Mouse (Mus musculus): Measurements from ENCODE around the gene Rhot1. TPM values are rescaled to one million over a fixed set of nuclear protein-coding genes. Genes with fewer than 3 reads are reported as not detected.

Gene Rhot1
- polyA plus RNA-seq, 1 experiment from 2014 or later = 57.6 TPM

GRCm38 (mm10) chr11:80295785-80296184 lies 87.0 kb downstream of the Rhot1 start:
- WGBS = 28% methylated on average over 14 of the region's 14 CpGs
- Histone ChIP-seq H3K4me2 (replicated peaks; ENCODE audit: low read depth, low read length) (no peak overlapping the region), H3K4me1 (ENCODE audit: insufficient read depth, low read length) (peaks cover 18% of the 10 kb centered on the region), H3K4me3 (ENCODE audit: low read length) (no peak overlapping the region), H3K27ac (ENCODE audit: low read length) (no peak overlapping the region), H3K27me3 (ENCODE audit: insufficient read depth, low read length) (peaks cover 35% of the 10 kb centered on the region), H3K9me3 (ENCODE audit: low read length) (no peaks in the 10 kb centered on the region), H3K9ac (replicated peaks; ENCODE audit: low read length) (no peak overlapping the region), H3K36me3 (ENCODE audit: insufficient read depth, low read length) (no peaks in the 10 kb centered on the region)
- ATAC-seq (ENCODE audit: low FRiP score, low TSS enrichment) = no peak

- no peak overlapping the region for H3K4me3 ChIP-seq (ENCODE audit: low read length)
- 8% methylated on average over 12 of the region's 12 CpGs for WGBS
Observed at GRCm38 (mm10) chr11:80299513-80300235, 90.9 kb downstream of the Rhot1 start.

GRCm38 (mm10) chr11:80300551-80301315 lies 91.9 kb downstream of the Rhot1 start, which contains the start of gene Rhbdl3:
Rhbdl3 (plus strand) TSS chr11:80300912.
- WGBS = under 1% methylated on average over 49 of the region's 81 CpGs
- Histone ChIP-seq H3K4me1 (ENCODE audit: insufficient read depth, low read length) (peaks cover 23% of the 10 kb centered on the region), H3K36me3 (ENCODE audit: insufficient read depth, low read length) (no peaks in the 10 kb centered on the region), H3K9me3 (ENCODE audit: low read length) (no peaks in the 10 kb centered on the region), H3K27ac (ENCODE audit: low read length) (no peak within 1 kb of the TSS), H3K4me2 (replicated peaks; ENCODE audit: low read depth, low read length) (peak within 1 kb of the TSS; percentile 100), H3K27me3 (ENCODE audit: insufficient read depth, low read length) (peaks cover 34% of the 10 kb centered on the region), H3K4me3 (ENCODE audit: low read length) (peak within 1 kb of the TSS; percentile 66), H3K9ac (replicated peaks; ENCODE audit: low read length) (peak within 1 kb of the TSS; percentile 74)
- ATAC-seq (ENCODE audit: low FRiP score, low TSS enrichment) = peak; percentile 58

More at GRCm38 (mm10) chr11:80299513-80300235, 90.9 kb downstream of the Rhot1 start:
- Histone ChIP-seq H3K27me3 (ENCODE audit: insufficient read depth, low read length) (peaks cover 37% of the 10 kb centered on the region), H3K27ac (ENCODE audit: low read length) (no peak overlapping the region), H3K4me2 (replicated peaks; ENCODE audit: low read depth, low read length) (peak overlapping the region; percentile 100), H3K9me3 (ENCODE audit: low read length) (no peaks in the 10 kb centered on the region), H3K36me3 (ENCODE audit: insufficient read depth, low read length) (no peaks in the 10 kb centered on the region), H3K4me1 (ENCODE audit: insufficient read depth, low read length) (peaks cover 31% of the 10 kb centered on the region), H3K9ac (replicated peaks; ENCODE audit: low read length) (no peak overlapping the region)
- no peak for ATAC-seq (ENCODE audit: low FRiP score, low TSS enrichment)

- Histone ChIP-seq H3K36me3 (ENCODE audit: insufficient read depth, low read length) (no peaks in the 10 kb centered on the region), H3K4me1 (ENCODE audit: insufficient read depth, low read length) (peaks cover 23% of the 10 kb centered on the region), H3K27me3 (ENCODE audit: insufficient read depth, low read length) (peaks cover 28% of the 10 kb centered on the region), H3K4me2 (replicated peaks; ENCODE audit: low read depth, low read length) (peak overlapping the region; percentile 100), H3K9ac (replicated peaks; ENCODE audit: low read length) (peak overlapping the region; percentile 74), H3K27ac (ENCODE audit: low read length) (no peak overlapping the region), H3K4me3 (ENCODE audit: low read length) (peak overlapping the region; percentile 66), H3K9me3 (ENCODE audit: low read length) (no peaks in the 10 kb centered on the region)
- peak; percentile 68 for ATAC-seq (ENCODE audit: low FRiP score, low TSS enrichment)
- WGBS = under 1% methylated on average over 50 of the region's 53 CpGs
Observed at GRCm38 (mm10) chr11:80301316-80302045, 92.7 kb downstream of the Rhot1 start.

- WGBS = 2% methylated on average over 9 of the region's 9 CpGs
- H3K36me3 ChIP-seq (ENCODE audit: insufficient read depth, low read length) = no peaks in the 10 kb centered on the region
- peak overlapping the region; percentile 74 for H3K9ac ChIP-seq (replicated peaks; ENCODE audit: low read length)
- no peak for ATAC-seq (ENCODE audit: low FRiP score, low TSS enrichment)
- H3K4me3 ChIP-seq (ENCODE audit: low read length) = peak overlapping the region; percentile 66
- no peak overlapping the region for H3K27ac ChIP-seq (ENCODE audit: low read length)
- peak overlapping the region; percentile 100 for H3K4me2 ChIP-seq (replicated peaks; ENCODE audit: low read depth, low read length)
- H3K9me3 ChIP-seq (ENCODE audit: low read length) = no peaks in the 10 kb centered on the region
- peaks cover 22% of the 10 kb centered on the region for H3K27me3 ChIP-seq (ENCODE audit: insufficient read depth, low read length)
- peaks cover 23% of the 10 kb centered on the region for H3K4me1 ChIP-seq (ENCODE audit: insufficient read depth, low read length)
Observed at GRCm38 (mm10) chr11:80302046-80302390, 93.2 kb downstream of the Rhot1 start.

- Histone ChIP-seq H3K4me1 (ENCODE audit: insufficient read depth, low read length) (peaks cover 23% of the 10 kb centered on the region), H3K4me2 (replicated peaks; ENCODE audit: low read depth, low read length) (peak overlapping the region; percentile 100), H3K36me3 (ENCODE audit: insufficient read depth, low read length) (no peaks in the 10 kb centered on the region), H3K27me3 (ENCODE audit: insufficient read depth, low read length) (peaks cover 21% of the 10 kb centered on the region), H3K9ac (replicated peaks; ENCODE audit: low read length) (no peak overlapping the region), H3K9me3 (ENCODE audit: low read length) (no peaks in the 10 kb centered on the region), H3K4me3 (ENCODE audit: low read length) (peak overlapping the region; percentile 66), H3K27ac (ENCODE audit: low read length) (no peak overlapping the region)
- WGBS = 1% methylated on average over 11 of the region's 11 CpGs
- ATAC-seq (ENCODE audit: low FRiP score, low TSS enrichment) = peak; percentile 80
Observed at GRCm38 (mm10) chr11:80302536-80302935, 93.7 kb downstream of the Rhot1 start.

- WGBS = 85% methylated on average over 3 of the region's 3 CpGs
- ATAC-seq (ENCODE audit: low FRiP score, low TSS enrichment) = no peak
- H3K4me3 ChIP-seq (ENCODE audit: low read length) = no peak overlapping the region
Observed at GRCm38 (mm10) chr11:80303746-80304145, 94.9 kb downstream of the Rhot1 start.

GRCm38 (mm10) chr11:80304846-80305245 lies 96.0 kb downstream of the Rhot1 start:
- no peak overlapping the region for H3K4me2 ChIP-seq (replicated peaks; ENCODE audit: low read depth, low read length)
- 85% methylated on average over 10 of the region's 10 CpGs for WGBS
- no peak overlapping the region for H3K27ac ChIP-seq (ENCODE audit: low read length)
- no peak overlapping the region for H3K9ac ChIP-seq (replicated peaks; ENCODE audit: low read length)
- peaks cover 8% of the 10 kb centered on the region for H3K27me3 ChIP-seq (ENCODE audit: insufficient read depth, low read length)
- no peaks in the 10 kb centered on the region for H3K36me3 ChIP-seq (ENCODE audit: insufficient read depth, low read length)
- no peak overlapping the region for H3K4me3 ChIP-seq (ENCODE audit: low read length)
- peaks cover 20% of the 10 kb centered on the region for H3K4me1 ChIP-seq (ENCODE audit: insufficient read depth, low read length)
- ATAC-seq (ENCODE audit: low FRiP score, low TSS enrichment) = no peak
- H3K9me3 ChIP-seq (ENCODE audit: low read length) = no peaks in the 10 kb centered on the region

More at GRCm38 (mm10) chr11:80303746-80304145, 94.9 kb downstream of the Rhot1 start:
- H3K27ac ChIP-seq (ENCODE audit: low read length) = no peak overlapping the region
- no peaks in the 10 kb centered on the region for H3K9me3 ChIP-seq (ENCODE audit: low read length)
- H3K4me1 ChIP-seq (ENCODE audit: insufficient read depth, low read length) = peaks cover 23% of the 10 kb centered on the region
- no peak overlapping the region for H3K4me2 ChIP-seq (replicated peaks; ENCODE audit: low read depth, low read length)
- no peaks in the 10 kb centered on the region for H3K36me3 ChIP-seq (ENCODE audit: insufficient read depth, low read length)
- H3K27me3 ChIP-seq (ENCODE audit: insufficient read depth, low read length) = peaks cover 18% of the 10 kb centered on the region
- no peak overlapping the region for H3K9ac ChIP-seq (replicated peaks; ENCODE audit: low read length)

- H3K9me3 ChIP-seq (ENCODE audit: low read length) = no peaks in the 10 kb centered on the region
- H3K4me3 ChIP-seq (ENCODE audit: low read length) = no peak overlapping the region
- H3K4me1 ChIP-seq (ENCODE audit: insufficient read depth, low read length) = no peaks in the 10 kb centered on the region
- 57% methylated on average over 6 of the region's 6 CpGs for WGBS
- H3K27me3 ChIP-seq (ENCODE audit: insufficient read depth, low read length) = no peaks in the 10 kb centered on the region
- H3K27ac ChIP-seq (ENCODE audit: low read length) = no peak overlapping the region
- no peaks in the 10 kb centered on the region for H3K36me3 ChIP-seq (ENCODE audit: insufficient read depth, low read length)
- no peak for ATAC-seq (ENCODE audit: low FRiP score, low TSS enrichment)
- H3K4me2 ChIP-seq (replicated peaks; ENCODE audit: low read depth, low read length) = no peak overlapping the region
- H3K9ac ChIP-seq (replicated peaks; ENCODE audit: low read length) = no peak overlapping the region
Observed at GRCm38 (mm10) chr11:80308537-80308936, 99.7 kb downstream of the Rhot1 start.

Data from kidney, embryonic 16.5 days (tissue).